Mouse (Mus musculus): ENCODE measurements around the gene Steap4. TPM values are rescaled to one million over a fixed set of nuclear protein-coding genes. Genes with fewer than 3 reads are reported as not detected.
"Not testable (repeated sequence)": the region's sequence is repeated elsewhere in the genome, so short reads cannot be mapped to it uniquely, and the experiment has no call there.

Steap4 gene
- polyA plus RNA-seq, 1 experiment from 2014 or later = 0.12 TPM

GRCm38 (mm10) chr5:7974522-7975197 is 14.4 kb downstream of the Steap4 start:
- 88% methylated on average over 11 of the region's 11 CpGs for WGBS
- ATAC-seq (ENCODE audit: low FRiP score) = no peak

DNA sequence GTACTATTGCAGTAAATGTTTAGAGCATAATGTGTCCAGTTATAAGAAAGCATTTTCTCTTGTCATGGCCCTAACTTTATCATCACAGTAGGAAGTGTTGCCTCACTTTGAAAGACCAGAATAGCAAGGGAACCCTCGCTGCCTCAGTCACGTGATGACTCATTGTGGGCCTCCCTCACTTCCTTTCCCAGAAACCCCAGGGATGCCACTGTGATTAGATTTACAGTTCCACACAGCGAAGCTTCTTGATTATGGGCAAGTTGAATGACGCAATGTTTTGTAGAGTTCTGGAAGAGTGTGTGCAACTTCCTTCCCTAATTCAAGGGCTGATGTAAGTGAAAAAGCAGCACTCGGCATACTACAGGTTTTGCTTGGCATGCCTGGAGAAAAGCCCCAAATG is 20.3 kb downstream of the Steap4 start:
- Histone ChIP-seq H3K36me3 (ENCODE audit: control insufficient read depth, insufficient read depth, low read length) (no peaks in the 10 kb centered on the region), H3K4me1 (ENCODE audit: control insufficient read depth, insufficient read depth, low read length) (no peaks in the 10 kb centered on the region), H3K4me2 (no peak overlapping the region), H3K27ac (ENCODE audit: low read depth, low read length) (no peak overlapping the region), H3K27me3 (ENCODE audit: control insufficient read depth, insufficient read depth, low read length) (no peaks in the 10 kb centered on the region), H3K9ac (ENCODE audit: low read length) (no peak overlapping the region), H3K4me3 (ENCODE audit: low read depth, low read length) (no peak overlapping the region), H3K9me3 (ENCODE audit: control insufficient read depth, low read length) (no peaks in the 10 kb centered on the region)
- DNase-seq (ENCODE audit: low spot score, missing footprints) (no peak), ATAC-seq (ENCODE audit: low FRiP score) (no peak)
- 87% methylated on average over 5 of the region's 5 CpGs for WGBS

More at GRCm38 (mm10) chr5:7974522-7975197, 14.4 kb downstream of the Steap4 start:
- no peak overlapping the region for H3K27ac ChIP-seq (ENCODE audit: low read depth, low read length)
- no peaks in the 10 kb centered on the region for H3K27me3 ChIP-seq (ENCODE audit: control insufficient read depth, insufficient read depth, low read length)
- no peak for DNase-seq (ENCODE audit: low spot score, missing footprints)
- H3K36me3 ChIP-seq (ENCODE audit: control insufficient read depth, insufficient read depth, low read length) = no peaks in the 10 kb centered on the region
- no peak overlapping the region for H3K4me3 ChIP-seq (ENCODE audit: low read depth, low read length)
- H3K9me3 ChIP-seq (ENCODE audit: control insufficient read depth, low read length) = no peaks in the 10 kb centered on the region
- H3K4me1 ChIP-seq (ENCODE audit: control insufficient read depth, insufficient read depth, low read length) = no peaks in the 10 kb centered on the region
- H3K9ac ChIP-seq (ENCODE audit: low read length) = no peak overlapping the region
- H3K4me2 ChIP-seq = no peak overlapping the region

- no peaks in the 10 kb centered on the region for H3K9me3 ChIP-seq (ENCODE audit: control insufficient read depth, low read length)
- no peaks in the 10 kb centered on the region for H3K27me3 ChIP-seq (ENCODE audit: control insufficient read depth, insufficient read depth, low read length)
- no peak overlapping the region for H3K4me2 ChIP-seq
- ATAC-seq (ENCODE audit: low FRiP score) (no peak), DNase-seq (ENCODE audit: low spot score, missing footprints) (no peak)
- no peak overlapping the region for H3K27ac ChIP-seq (ENCODE audit: low read depth, low read length)
- no peak overlapping the region for H3K9ac ChIP-seq (ENCODE audit: low read length)
- no peaks in the 10 kb centered on the region for H3K4me1 ChIP-seq (ENCODE audit: control insufficient read depth, insufficient read depth, low read length)
- WGBS = 81% methylated on average over 1 of the region's 1 CpGs
- no peak overlapping the region for H3K4me3 ChIP-seq (ENCODE audit: low read depth, low read length)
- H3K36me3 ChIP-seq (ENCODE audit: control insufficient read depth, insufficient read depth, low read length) = no peaks in the 10 kb centered on the region
Measured at GRCm38 (mm10) chr5:7987962-7988361, 27.7 kb downstream of the Steap4 start.

- Histone ChIP-seq H3K9ac (ENCODE audit: low read length) (no peak overlapping the region), H3K4me2 (no peak overlapping the region), H3K27ac (ENCODE audit: low read depth, low read length) (no peak overlapping the region), H3K4me1 (ENCODE audit: control insufficient read depth, insufficient read depth, low read length) (no peaks in the 10 kb centered on the region), H3K36me3 (ENCODE audit: control insufficient read depth, insufficient read depth, low read length) (no peaks in the 10 kb centered on the region), H3K9me3 (ENCODE audit: control insufficient read depth, low read length) (no peaks in the 10 kb centered on the region), H3K27me3 (ENCODE audit: control insufficient read depth, insufficient read depth, low read length) (no peaks in the 10 kb centered on the region), H3K4me3 (ENCODE audit: low read depth, low read length) (no peak overlapping the region)
- no peak for DNase-seq (ENCODE audit: low spot score, missing footprints)
- ATAC-seq (ENCODE audit: low FRiP score) = no peak
- 93% methylated on average over 4 of the region's 4 CpGs for WGBS
Measured at GRCm38 (mm10) chr5:7988415-7988814, 28.2 kb downstream of the Steap4 start.

GRCm38 (mm10) chr5:7991631-7992030 is 31.4 kb downstream of the Steap4 start:
- WGBS = 94% methylated on average over 2 of the region's 2 CpGs

DNA sequence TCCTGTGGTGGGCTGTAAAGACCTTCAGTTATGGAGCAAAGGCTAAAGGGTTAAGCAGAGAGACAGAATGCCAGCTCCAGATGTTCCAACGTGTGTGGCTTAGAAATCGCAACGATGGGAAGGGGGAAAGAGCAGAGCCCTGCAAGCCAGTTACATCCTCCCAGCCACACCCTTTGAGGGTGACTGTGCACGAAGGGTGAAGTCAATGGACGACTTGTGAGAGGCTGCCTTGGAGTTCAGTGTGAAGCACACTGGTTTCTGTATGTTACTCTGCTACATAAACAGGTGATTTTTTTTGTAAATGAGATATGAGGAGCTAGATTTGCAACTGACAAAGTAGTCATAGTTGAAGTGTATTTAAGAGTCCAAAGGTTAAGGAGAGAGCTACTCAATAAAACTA is 33.5 kb downstream of the Steap4 start:
- no peak overlapping the region for H3K9ac ChIP-seq (ENCODE audit: low read length)
- H3K4me1 ChIP-seq (ENCODE audit: control insufficient read depth, insufficient read depth, low read length) = no peaks in the 10 kb centered on the region
- H3K27me3 ChIP-seq (ENCODE audit: control insufficient read depth, insufficient read depth, low read length) = no peaks in the 10 kb centered on the region
- no peak overlapping the region for H3K27ac ChIP-seq (ENCODE audit: low read depth, low read length)
- DNase-seq (ENCODE audit: low spot score, missing footprints) (no peak), ATAC-seq (ENCODE audit: low FRiP score) (no peak)
- H3K36me3 ChIP-seq (ENCODE audit: control insufficient read depth, insufficient read depth, low read length) = no peaks in the 10 kb centered on the region
- H3K4me3 ChIP-seq (ENCODE audit: low read depth, low read length) = no peak overlapping the region
- H3K4me2 ChIP-seq = no peak overlapping the region
- WGBS = 67% methylated on average over 5 of the region's 5 CpGs
- H3K9me3 ChIP-seq (ENCODE audit: control insufficient read depth, low read length) = no peaks in the 10 kb centered on the region

More at GRCm38 (mm10) chr5:7991631-7992030, 31.4 kb downstream of the Steap4 start:
- not testable (repeated sequence) for H3K27me3 ChIP-seq (ENCODE audit: control insufficient read depth, insufficient read depth, low read length); H3K9ac ChIP-seq (ENCODE audit: low read length); H3K4me2 ChIP-seq; ATAC-seq (ENCODE audit: low FRiP score); H3K27ac ChIP-seq (ENCODE audit: low read depth, low read length); H3K9me3 ChIP-seq (ENCODE audit: control insufficient read depth, low read length); H3K36me3 ChIP-seq (ENCODE audit: control insufficient read depth, insufficient read depth, low read length); H3K4me1 ChIP-seq (ENCODE audit: control insufficient read depth, insufficient read depth, low read length); DNase-seq (ENCODE audit: low spot score, missing footprints); H3K4me3 ChIP-seq (ENCODE audit: low read depth, low read length)

DNA sequence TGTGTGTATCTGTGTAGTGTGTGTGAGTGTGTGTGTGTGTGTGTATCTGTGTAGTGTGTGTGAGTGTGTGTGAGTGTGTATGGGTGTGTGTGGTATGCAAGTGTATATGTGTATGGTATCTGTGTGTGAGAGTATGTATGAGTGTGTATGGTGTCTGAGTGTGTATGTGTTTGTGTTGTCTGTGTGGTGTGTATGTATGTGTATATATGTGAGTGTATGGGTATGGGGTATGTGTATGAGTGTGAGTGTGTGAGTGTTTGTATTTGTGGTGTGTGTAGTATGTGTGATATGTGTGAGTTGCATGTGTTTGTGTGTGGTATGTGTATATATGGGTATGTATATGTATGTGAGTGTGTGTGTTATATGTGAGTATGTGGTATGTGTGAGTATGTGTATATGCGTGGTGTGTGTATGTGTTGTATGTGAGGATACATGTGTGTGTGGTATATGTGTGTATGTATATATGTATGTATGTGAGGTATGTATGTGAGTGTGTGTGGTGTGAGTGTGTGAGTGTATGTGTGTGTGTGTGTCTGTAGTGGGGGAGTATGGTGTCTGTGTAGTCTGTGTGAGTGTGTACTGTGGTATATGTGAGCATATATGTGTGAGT is 35.1 kb downstream of the Steap4 start:
- H3K27ac ChIP-seq (ENCODE audit: low read depth, low read length) = no peak overlapping the region
- no peak overlapping the region for H3K9ac ChIP-seq (ENCODE audit: low read length)
- no peak overlapping the region for H3K4me3 ChIP-seq (ENCODE audit: low read depth, low read length)
- no peaks in the 10 kb centered on the region for H3K9me3 ChIP-seq (ENCODE audit: control insufficient read depth, low read length)
- no peaks in the 10 kb centered on the region for H3K4me1 ChIP-seq (ENCODE audit: control insufficient read depth, insufficient read depth, low read length)
- H3K4me2 ChIP-seq = no peak overlapping the region
- WGBS = 91% methylated on average over 1 of the region's 1 CpGs
- no peaks in the 10 kb centered on the region for H3K27me3 ChIP-seq (ENCODE audit: control insufficient read depth, insufficient read depth, low read length)
- ATAC-seq (ENCODE audit: low FRiP score) (peak; percentile 40; the same call in 1 of the 2 replicates), DNase-seq (ENCODE audit: low spot score, missing footprints) (no peak)
- H3K36me3 ChIP-seq (ENCODE audit: control insufficient read depth, insufficient read depth, low read length) = no peaks in the 10 kb centered on the region

DNA sequence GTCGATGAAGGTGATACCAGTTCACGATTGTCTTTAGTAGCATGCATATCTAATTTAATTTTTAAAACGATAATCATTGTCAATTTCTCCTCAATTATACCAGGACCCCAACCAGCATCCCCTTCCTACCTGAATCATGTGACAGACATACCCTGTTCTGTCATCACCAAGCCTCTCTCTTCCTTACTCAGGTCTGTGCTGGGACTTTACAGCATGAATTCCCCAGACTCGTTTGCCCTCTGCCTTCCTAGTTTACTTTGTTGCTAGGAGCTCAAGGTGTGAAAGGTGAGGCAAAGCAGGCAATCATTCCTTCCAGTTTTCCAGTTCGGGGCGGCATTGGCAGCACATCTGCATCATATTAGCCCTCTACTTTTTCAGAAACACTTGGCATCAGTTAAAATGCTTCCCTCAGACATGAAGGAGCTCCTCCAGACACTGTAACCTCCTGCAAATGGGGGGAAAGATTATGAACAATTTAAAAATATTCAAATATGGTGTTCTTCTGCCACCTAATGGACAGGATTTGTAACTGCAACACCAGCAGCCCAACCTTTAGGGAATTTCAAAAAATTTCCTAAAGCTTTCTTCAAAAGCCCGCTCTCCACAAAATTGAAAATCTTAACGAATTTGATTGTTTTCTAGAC is 36.3 kb downstream of the Steap4 start:
- DNase-seq (ENCODE audit: low spot score, missing footprints) (peak; percentile 86), ATAC-seq (ENCODE audit: low FRiP score) (peak; percentile 62)
- Histone ChIP-seq H3K27ac (ENCODE audit: low read depth, low read length) (no peak overlapping the region), H3K36me3 (ENCODE audit: control insufficient read depth, insufficient read depth, low read length) (no peaks in the 10 kb centered on the region), H3K4me2 (no peak overlapping the region), H3K9me3 (ENCODE audit: control insufficient read depth, low read length) (no peaks in the 10 kb centered on the region), H3K27me3 (ENCODE audit: control insufficient read depth, insufficient read depth, low read length) (no peaks in the 10 kb centered on the region), H3K4me3 (ENCODE audit: low read depth, low read length) (no peak overlapping the region), H3K9ac (ENCODE audit: low read length) (no peak overlapping the region), H3K4me1 (ENCODE audit: control insufficient read depth, insufficient read depth, low read length) (no peaks in the 10 kb centered on the region)
- 56% methylated on average over 8 of the region's 8 CpGs for WGBS

GRCm38 (mm10) chr5:7997086-7997485 is 36.8 kb downstream of the Steap4 start:
- Histone ChIP-seq H3K9me3 (ENCODE audit: control insufficient read depth, low read length) (no peaks in the 10 kb centered on the region), H3K4me3 (ENCODE audit: low read depth, low read length) (no peak overlapping the region), H3K27ac (ENCODE audit: low read depth, low read length) (no peak overlapping the region), H3K4me2 (no peak overlapping the region), H3K36me3 (ENCODE audit: control insufficient read depth, insufficient read depth, low read length) (no peaks in the 10 kb centered on the region), H3K27me3 (ENCODE audit: control insufficient read depth, insufficient read depth, low read length) (no peaks in the 10 kb centered on the region), H3K9ac (ENCODE audit: low read length) (no peak overlapping the region), H3K4me1 (ENCODE audit: control insufficient read depth, insufficient read depth, low read length) (no peaks in the 10 kb centered on the region)
- DNase-seq (ENCODE audit: low spot score, missing footprints) (no peak), ATAC-seq (ENCODE audit: low FRiP score) (no peak)
- WGBS = 89% methylated on average over 2 of the region's 2 CpGs

All from midbrain, embryonic 11.5 days (tissue).